Mouse (Mus musculus): ENCODE measurements around the gene Xiap. TPM values are rescaled to one million over a fixed set of nuclear protein-coding genes. Genes with fewer than 3 reads are reported as not detected.

Xiap gene
- polyA plus RNA-seq, 2 experiments, result 14.9 to 32.6 TPM

DNA sequence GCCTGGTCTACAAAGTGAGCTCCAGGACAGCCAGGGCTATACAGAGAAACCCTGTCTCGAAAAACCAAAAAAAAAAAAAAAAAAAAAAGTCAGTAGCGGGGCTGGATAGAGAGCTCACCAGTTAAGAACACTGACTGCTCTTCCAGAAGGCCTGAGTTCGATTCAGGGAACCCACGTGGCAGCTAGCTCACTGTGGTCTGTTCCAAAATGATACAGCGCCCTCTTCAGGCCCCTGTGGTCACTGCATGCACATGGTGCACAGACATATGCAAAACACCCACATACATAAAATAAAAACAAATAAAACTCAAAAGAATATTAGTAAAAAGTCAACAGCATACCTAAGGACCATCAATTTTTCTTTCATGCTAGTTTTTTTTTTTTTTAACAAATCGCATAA lies 20.0 kb upstream of the Xiap start:
- ATAC-seq (ENCODE audit: low FRiP score, low read depth), result no peak

DNA sequence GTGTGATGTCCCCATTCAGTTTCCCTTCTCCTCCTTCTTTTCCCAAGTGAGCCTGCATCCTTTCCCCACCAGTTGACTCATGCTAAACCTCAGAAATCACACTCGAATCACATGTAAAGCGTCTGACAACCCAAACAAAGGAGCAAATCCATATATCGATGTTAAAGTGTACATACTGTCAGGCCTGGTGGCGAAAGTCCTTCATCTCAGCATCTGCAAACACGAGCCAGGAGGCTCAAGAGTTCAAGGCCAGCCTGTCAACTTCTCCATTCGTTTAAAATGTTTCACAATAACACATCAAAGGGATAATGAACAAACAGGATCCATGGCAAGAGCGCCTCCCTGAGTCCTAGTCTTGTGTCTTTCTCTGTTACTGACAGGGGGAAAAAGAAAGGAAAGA lies 14.5 kb upstream of the Xiap start:
- ATAC-seq (ENCODE audit: low FRiP score, low read depth) (no peak), DNase-seq (ENCODE audit: low spot score) (no peak)
- Histone ChIP-seq H3K9ac (ENCODE audit: low read depth, low read length, severe bottlenecking) (no peak overlapping the region), H3K4me3 (replicated peaks; ENCODE audit: low read length) (no peak overlapping the region), H3K27me3 (ENCODE audit: control insufficient read depth, insufficient read depth, low read length) (no peaks in the 10 kb centered on the region), H3K4me2 (replicated peaks; ENCODE audit: low read depth, low read length, severe bottlenecking) (no peak overlapping the region), H3K36me3 (ENCODE audit: control insufficient read depth, insufficient read depth, low read length) (no peaks in the 10 kb centered on the region), H3K4me1 (ENCODE audit: control insufficient read depth, insufficient read depth, low read length) (no peaks in the 10 kb centered on the region), H3K27ac (replicated peaks; ENCODE audit: low read depth, low read length) (no peak overlapping the region), H3K9me3 (ENCODE audit: control insufficient read depth, low read length) (no peaks in the 10 kb centered on the region)
- TF ChIP-seq POLR2A (IDR thresholded peaks at IDR 0.05; ENCODE audit: borderline replicate concordance, extremely low read depth, insufficient read depth, insufficient read length), result no peak
- 79% methylated on average over 7 of the region's 7 CpGs for WGBS

More for the DNA sequence above, 20.0 kb upstream of the Xiap start:
- Histone ChIP-seq H3K27me3 (ENCODE audit: control insufficient read depth, insufficient read depth, low read length) (no peaks in the 10 kb centered on the region), H3K4me3 (replicated peaks; ENCODE audit: low read length) (no peak overlapping the region), H3K9me3 (ENCODE audit: control insufficient read depth, low read length) (no peaks in the 10 kb centered on the region), H3K9ac (ENCODE audit: low read depth, low read length, severe bottlenecking) (no peak overlapping the region), H3K4me2 (replicated peaks; ENCODE audit: low read depth, low read length, severe bottlenecking) (no peak overlapping the region), H3K36me3 (ENCODE audit: control insufficient read depth, insufficient read depth, low read length) (no peaks in the 10 kb centered on the region), H3K27ac (replicated peaks; ENCODE audit: low read depth, low read length) (no peak overlapping the region), H3K4me1 (ENCODE audit: control insufficient read depth, insufficient read depth, low read length) (no peaks in the 10 kb centered on the region)
- 81% methylated on average over 5 of the region's 6 CpGs for whole genome bisulfite sequencing
- no peak for DNase-seq (ENCODE audit: low spot score)
- TF ChIP-seq POLR2A (IDR thresholded peaks at IDR 0.05; ENCODE audit: borderline replicate concordance, extremely low read depth, insufficient read depth, insufficient read length), result no peak

DNA sequence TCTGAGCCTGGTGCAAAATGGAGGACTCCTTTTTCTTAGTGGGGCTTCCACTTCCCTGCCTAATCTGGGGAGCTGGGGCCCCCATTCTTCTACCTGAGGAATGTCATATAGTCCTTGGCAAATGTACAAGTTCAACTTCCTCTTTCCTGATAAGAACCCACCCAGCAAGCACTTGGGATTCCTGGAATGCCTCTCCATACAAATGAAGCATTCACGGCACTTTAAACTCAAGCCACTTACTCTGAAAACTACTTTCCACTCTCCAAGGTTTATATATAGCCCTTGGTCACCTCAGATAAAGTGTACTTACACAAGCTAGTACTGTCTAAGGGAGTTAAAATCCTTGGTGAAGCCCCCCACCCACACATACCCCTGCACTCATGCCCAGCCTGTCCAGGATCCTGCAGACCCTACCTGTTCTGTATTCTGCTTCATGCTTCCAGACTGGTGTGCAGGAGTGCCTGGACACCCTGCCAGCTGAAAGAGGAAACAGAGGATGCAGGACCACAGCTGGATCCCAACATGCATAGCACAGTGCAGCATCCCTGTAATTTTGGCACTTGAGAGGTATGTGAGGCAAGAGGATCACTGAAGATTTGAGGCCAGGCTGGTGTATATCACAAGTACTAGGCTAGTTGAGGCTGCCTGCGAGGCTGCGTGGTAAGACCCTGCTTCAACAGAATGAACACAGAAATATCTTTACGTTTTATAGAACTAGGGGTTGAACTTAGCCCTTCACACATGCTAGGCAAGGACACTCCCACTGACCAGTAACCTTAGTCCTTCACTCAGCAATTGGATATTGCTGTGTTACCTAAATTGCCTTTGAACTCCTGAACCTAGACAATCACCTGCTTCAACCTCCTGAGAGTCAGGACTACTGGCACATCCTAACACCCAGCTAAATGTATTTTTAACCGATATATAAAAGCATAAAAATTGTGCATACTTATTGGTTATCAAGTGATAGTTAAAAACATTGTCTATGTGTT lies 8.5 kb upstream of the Xiap start:
- H3K9me3 ChIP-seq (ENCODE audit: control insufficient read depth, low read length), result no peaks in the 10 kb centered on the region
- no peak for ATAC-seq (ENCODE audit: low FRiP score, low read depth)
- TF ChIP-seq POLR2A (IDR thresholded peaks at IDR 0.05; ENCODE audit: borderline replicate concordance, extremely low read depth, insufficient read depth, insufficient read length), result no peak
- no peak overlapping the region for H3K9ac ChIP-seq (ENCODE audit: low read depth, low read length, severe bottlenecking)
- H3K4me1 ChIP-seq (ENCODE audit: control insufficient read depth, insufficient read depth, low read length), result no peaks in the 10 kb centered on the region
- WGBS, result 62% methylated on average over 5 of the region's 5 CpGs
- no peak overlapping the region for H3K4me2 ChIP-seq (replicated peaks; ENCODE audit: low read depth, low read length, severe bottlenecking)
- peak overlapping the region; percentile 43; the same call in 1 of the 2 replicates for H3K27ac ChIP-seq (replicated peaks; ENCODE audit: low read depth, low read length)
- no peak overlapping the region for H3K4me3 ChIP-seq (replicated peaks; ENCODE audit: low read length)
- H3K36me3 ChIP-seq (ENCODE audit: control insufficient read depth, insufficient read depth, low read length), result no peaks in the 10 kb centered on the region
- DNase-seq (ENCODE audit: low spot score), result peak; percentile 5
- no peaks in the 10 kb centered on the region for H3K27me3 ChIP-seq (ENCODE audit: control insufficient read depth, insufficient read depth, low read length)

DNA sequence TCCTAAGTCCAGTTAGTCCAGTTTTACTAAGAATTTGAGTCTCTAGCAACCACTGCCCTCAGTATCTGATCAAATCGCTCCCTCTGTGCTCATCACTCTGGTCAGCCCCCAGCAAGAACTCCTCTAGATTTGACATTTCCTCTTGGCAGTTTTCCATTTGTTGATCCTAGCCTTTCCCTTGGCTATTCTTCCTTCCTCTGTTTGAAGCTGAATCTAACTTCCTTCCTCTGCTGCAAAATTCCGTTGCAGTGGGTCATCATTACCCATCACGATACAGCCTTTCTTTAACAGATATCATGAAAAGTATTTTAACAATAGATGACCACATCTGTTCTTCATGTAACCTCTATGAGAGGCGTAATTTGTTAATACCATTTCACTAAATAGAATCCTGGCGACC lies 2.5 kb upstream of the Xiap start:
- Histone ChIP-seq H3K27ac (replicated peaks; ENCODE audit: low read depth, low read length) (no peak overlapping the region), H3K36me3 (ENCODE audit: control insufficient read depth, insufficient read depth, low read length) (no peaks in the 10 kb centered on the region), H3K9ac (ENCODE audit: low read depth, low read length, severe bottlenecking) (no peak overlapping the region), H3K4me3 (replicated peaks; ENCODE audit: low read length) (no peak overlapping the region), H3K4me2 (replicated peaks; ENCODE audit: low read depth, low read length, severe bottlenecking) (no peak overlapping the region), H3K4me1 (ENCODE audit: control insufficient read depth, insufficient read depth, low read length) (no peaks in the 10 kb centered on the region), H3K9me3 (ENCODE audit: control insufficient read depth, low read length) (no peaks in the 10 kb centered on the region), H3K27me3 (ENCODE audit: control insufficient read depth, insufficient read depth, low read length) (no peaks in the 10 kb centered on the region)
- DNase-seq (ENCODE audit: low spot score) (no peak), ATAC-seq (ENCODE audit: low FRiP score, low read depth) (no peak)
- TF ChIP-seq POLR2A (IDR thresholded peaks at IDR 0.05; ENCODE audit: borderline replicate concordance, extremely low read depth, insufficient read depth, insufficient read length), result no peak
- WGBS, result 76% methylated on average over 5 of the region's 5 CpGs

DNA sequence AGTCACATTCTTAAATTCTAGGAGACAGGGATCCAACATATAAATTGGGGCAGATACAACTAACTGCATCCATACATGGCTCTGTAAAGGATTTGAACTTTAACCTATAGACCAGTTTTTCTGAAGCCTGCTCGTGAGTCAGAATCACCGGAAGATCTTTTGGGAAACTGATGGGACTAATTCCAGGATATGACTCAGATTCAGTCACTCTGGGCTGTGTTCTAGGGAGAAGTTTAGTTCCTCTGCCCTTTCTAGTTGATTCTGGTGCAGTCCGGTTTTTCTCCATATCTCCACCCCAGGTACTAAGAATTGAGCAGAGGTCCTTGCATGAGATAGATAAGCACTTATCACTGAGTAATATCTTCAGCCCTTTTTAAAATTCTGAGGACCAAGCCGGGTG lies 1.6 kb upstream of the Xiap start:
- WGBS, result 93% methylated on average over 4 of the region's 4 CpGs
- no peaks in the 10 kb centered on the region for H3K36me3 ChIP-seq (ENCODE audit: control insufficient read depth, insufficient read depth, low read length)

More for the DNA sequence above, 1.6 kb upstream of the Xiap start:
- Histone ChIP-seq H3K9me3 (ENCODE audit: control insufficient read depth, low read length) (no peaks in the 10 kb centered on the region), H3K4me3 (replicated peaks; ENCODE audit: low read length) (no peak overlapping the region), H3K27ac (replicated peaks; ENCODE audit: low read depth, low read length) (no peak overlapping the region), H3K4me1 (ENCODE audit: control insufficient read depth, insufficient read depth, low read length) (no peaks in the 10 kb centered on the region), H3K4me2 (replicated peaks; ENCODE audit: low read depth, low read length, severe bottlenecking) (no peak overlapping the region), H3K27me3 (ENCODE audit: control insufficient read depth, insufficient read depth, low read length) (no peaks in the 10 kb centered on the region), H3K9ac (ENCODE audit: low read depth, low read length, severe bottlenecking) (no peak overlapping the region)
- DNase-seq (ENCODE audit: low spot score) (no peak), ATAC-seq (ENCODE audit: low FRiP score, low read depth) (no peak)
- no peak for TF ChIP-seq POLR2A (IDR thresholded peaks at IDR 0.05; ENCODE audit: borderline replicate concordance, extremely low read depth, insufficient read depth, insufficient read length)

All from limb, embryonic 14.5 days (tissue).